Mouse (Mus musculus): ENCODE results near the gene H2-M10.5.

GRCm38 (mm10) chr17:36811871-36812270 is 39.2 kb downstream of the H2-M10.5 start, which contains the start of gene H2-M10.6:
- TF ChIP-seq CTCF (IDR thresholded peaks at IDR 0.05; ENCODE audit: extremely low read depth, insufficient read depth, insufficient read length, insufficient replicate concordance), result no peak
- TF ChIP-seq POLR2A (IDR thresholded peaks at IDR 0.05; ENCODE audit: low read depth, low read length), result no peak
